Mouse (Mus musculus) CH12.LX (cell line): ENCODE data around the gene Pced1b.

Experiments used
- BHLHE40 ChIP-seq: IDR thresholded peaks from 2 replicates; pipeline ENCODE4 v1.6.1; 2011; ENCODE audit warnings: mild to moderate bottlenecking, low read depth, low read length, improper control_type of control experiment
- CHD1 ChIP-seq: IDR thresholded peaks from 2 replicates; pipeline ENCODE4 v1.6.1; 2012; ENCODE audit warnings: low read depth, low read length, improper control_type of control experiment, inconsistent platforms
- CHD2 ChIP-seq: IDR thresholded peaks from 2 replicates; pipeline ENCODE4 v1.6.1; 2011; ENCODE audit warnings: low read length, improper control_type of control experiment
- CTCF ChIP-seq, 2 experiments: IDR thresholded peaks in 1 of 2; conservative IDR thresholded peaks in 1 of 2; 2 replicates each; pipeline ENCODE4 v1.5.1; 2011 to 2012; ENCODE audit warnings: low read depth in 2 of 2, low read length in 2 of 2, improper control_type of control experiment in 1 of 2, inconsistent platforms in 1 of 2, mild to moderate bottlenecking in 1 of 2, moderate library complexity in 1 of 2
- EP300 ChIP-seq: IDR thresholded peaks from 2 replicates; pipeline ENCODE4 v1.6.1; 2011; ENCODE audit warnings: low read length, improper control_type of control experiment
- JUN ChIP-seq: IDR thresholded peaks from 2 replicates; pipeline ENCODE4 v1.6.1; 2011; ENCODE audit warnings: low read depth, mild to moderate bottlenecking, low read length, improper control_type of control experiment, moderate library complexity; ENCODE audit not compliant: insufficient read depth
- MAX ChIP-seq: IDR thresholded peaks from 2 replicates; pipeline ENCODE4 v1.6.1; 2011; ENCODE audit warnings: low read length, improper control_type of control experiment
- MXI1 ChIP-seq: IDR thresholded peaks from 2 replicates; pipeline ENCODE4 v1.6.1; 2011; ENCODE audit warnings: mild to moderate bottlenecking, low read depth, low read length, improper control_type of control experiment
- MYC ChIP-seq: IDR thresholded peaks from 2 replicates; pipeline ENCODE4 v1.6.1; 2011; ENCODE audit warnings: low read depth, mild to moderate bottlenecking, improper control_type of control experiment, low read length
- POLR2A ChIP-seq: IDR thresholded peaks from 2 replicates; pipeline ENCODE4 v1.6.1; 2011; ENCODE audit warnings: low read depth, mild to moderate bottlenecking, improper control_type of control experiment, low read length
- POLR2AphosphoS2 ChIP-seq: IDR thresholded peaks from 2 replicates; pipeline ENCODE4 v1.6.1; 2011; ENCODE audit warnings: low read depth, low read length, improper control_type of control experiment
- TCF12 ChIP-seq: IDR thresholded peaks from 2 replicates; pipeline ENCODE4 v1.6.1; 2014; ENCODE audit warnings: low read depth, mild to moderate bottlenecking, inconsistent platforms, low read length, improper control_type of control experiment
- ZC3H11A ChIP-seq: IDR thresholded peaks from 2 replicates; pipeline ENCODE4 v1.6.1; 2012; ENCODE audit warnings: low read depth, mild to moderate bottlenecking, inconsistent platforms, low read length, improper control_type of control experiment

GRCm38 (mm10) chr15:97288690-97289089 lies 41.8 kb downstream of the Pced1b start:
- TF ChIP-seq CTCF (conservative IDR thresholded peaks at IDR 0.05 in 1 of 2, IDR thresholded peaks at IDR 0.05 in 1 of 2; ENCODE audit: low read depth in 2 of 2, low read length in 2 of 2) (no peak), EP300 (no peak), POLR2A (no peak), MAX (no peak), CHD2 (no peak), POLR2AphosphoS2 (no peak), TCF12 (no peak), BHLHE40 (no peak), MYC (no peak), JUN (no peak), CHD1 (no peak), ZC3H11A (no peak), MXI1 (no peak)
